ENCODE assay signal across 8 mouse cellular contexts in the genomic region with DNA sequence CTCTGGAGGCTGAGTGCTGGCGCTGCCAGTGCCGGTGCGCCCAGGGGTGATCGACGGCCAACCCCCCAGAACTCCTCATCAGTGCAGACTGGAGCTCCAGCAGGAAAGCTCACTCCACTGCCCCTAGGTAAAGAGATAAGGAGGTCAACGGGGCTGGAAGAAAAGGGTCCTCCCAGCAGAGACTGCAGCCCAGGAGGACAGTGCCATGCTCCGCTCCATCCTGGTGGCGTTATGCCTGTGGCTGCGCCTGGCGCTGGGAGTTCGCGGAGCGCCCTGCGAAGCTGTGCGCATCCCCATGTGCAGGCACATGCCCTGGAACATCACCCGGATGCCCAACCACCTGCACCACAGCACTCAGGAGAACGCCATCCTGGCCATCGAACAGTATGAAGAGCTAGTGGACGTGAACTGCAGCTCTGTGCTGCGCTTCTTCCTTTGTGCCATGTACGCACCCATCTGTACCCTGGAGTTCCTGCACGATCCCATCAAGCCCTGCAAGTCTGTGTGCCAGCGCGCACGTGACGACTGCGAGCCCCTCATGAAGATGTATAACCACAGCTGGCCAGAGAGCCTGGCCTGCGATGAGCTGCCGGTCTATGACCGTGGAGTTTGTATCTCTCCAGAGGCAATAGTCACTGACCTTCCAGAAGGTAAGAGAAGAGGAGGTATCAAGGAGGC. TPM values are rescaled to one million over a fixed set of nuclear protein-coding genes. Genes with fewer than 3 reads are reported as not detected.
DNase-seq lines count a peak whose midpoint lies in the region; ATAC-seq and TF ChIP-seq lines count a peak whose summit lies in the region.

No protein-coding gene starts in this region.

- peak overlapping the region; percentile 82 for H3K4me2 ChIP-seq in intestine, postnatal 0 days (replicated peaks; ENCODE audit: low read depth)
- H3K4me2 ChIP-seq in neural tube, embryonic 12.5 days (replicated peaks), result peak overlapping the region; percentile 87

- 0 out of 2 replicates have a peak overlapping the region, but pooled peaks have one; percentile 26 for H3K9ac ChIP-seq in intestine, postnatal 0 days (ENCODE audit: low read depth, low read length)
- H3K9ac ChIP-seq in neural tube, embryonic 12.5 days, result peak overlapping the region; percentile 55

- no peak for ATAC-seq in intestine, postnatal 0 days
- ATAC-seq in neural tube, embryonic 12.5 days (ENCODE audit: low FRiP score, low read depth), result peak; percentile 23

- no peaks in the 10 kb centered on the region for H3K36me3 ChIP-seq in intestine, postnatal 0 days (ENCODE audit: control insufficient read depth, insufficient read depth)
- H3K36me3 ChIP-seq in neural tube, embryonic 12.5 days, result no peaks in the 10 kb centered on the region

- H3K4me1 ChIP-seq in brown adipose tissue, adult 24 weeks (ENCODE audit: control insufficient read depth, insufficient read depth, insufficient read length, low read length), result peaks cover 2% of the 10 kb centered on the region; the same call in 1 of the 2 replicates
- H3K4me1 ChIP-seq in embryonic fibroblast, embryonic 13.5 days (ENCODE audit: control insufficient read depth, insufficient read depth, low read length), result peaks cover 5% of the 10 kb centered on the region; the same call in 1 of the 2 replicates
- H3K4me1 ChIP-seq in intestine, postnatal 0 days (replicated peaks; ENCODE audit: control insufficient read depth, insufficient read depth, low read length), result peaks cover 13% of the 10 kb centered on the region; the same call in 1 of the 2 replicates
- peaks cover 7% of the 10 kb centered on the region for H3K4me1 ChIP-seq in neural tube, embryonic 12.5 days

- no peak for TF ChIP-seq POLR2A in embryonic fibroblast, embryonic 13.5 days (IDR thresholded peaks at IDR 0.05; ENCODE audit: low read depth, low read length)

- TF ChIP-seq CTCF in embryonic fibroblast, embryonic 13.5 days (IDR thresholded peaks at IDR 0.05; ENCODE audit: borderline replicate concordance, insufficient read depth, low read length), result no peak
- no peak for TF ChIP-seq CTCF in intestine, postnatal 0 days (IDR thresholded peaks at IDR 0.05; ENCODE audit: low read depth)

- peak; percentile 13 to 40 for DNase-seq in layer of hippocampus, postnatal 25 days (ENCODE audit: extremely low spot score in 1 of 2, low spot score in 1 of 2)
- no peak for DNase-seq in layer of hippocampus, adult 9-11 months
- no peak for DNase-seq in thymus, postnatal 36 days
- DNase-seq in urinary bladder, postnatal 25 days (ENCODE audit: low spot score), result no peak

- peak overlapping the region; percentile 54 for H3K4me3 ChIP-seq in brown adipose tissue, adult 24 weeks (ENCODE audit: insufficient read depth, low read depth, low read length)
- peak overlapping the region; percentile 23 for H3K4me3 ChIP-seq in embryonic fibroblast, embryonic 13.5 days (ENCODE audit: insufficient read depth, low read length)
- peak overlapping the region; percentile 41 for H3K4me3 ChIP-seq in intestine, postnatal 0 days (ENCODE audit: low read depth, low read length)
- peak overlapping the region; percentile 44 for H3K4me3 ChIP-seq in neural tube, embryonic 12.5 days

- no peak overlapping the region for H3K27ac ChIP-seq in brown adipose tissue, adult 24 weeks (replicated peaks; ENCODE audit: low read depth, low read length)
- no peak overlapping the region for H3K27ac ChIP-seq in embryonic fibroblast, embryonic 13.5 days (ENCODE audit: insufficient read depth, low read length)
- no peak overlapping the region for H3K27ac ChIP-seq in intestine, postnatal 0 days (ENCODE audit: low read depth, low read length)
- no peak overlapping the region for H3K27ac ChIP-seq in neural tube, embryonic 12.5 days

- H3K27me3 ChIP-seq in intestine, postnatal 0 days (replicated peaks; ENCODE audit: control insufficient read depth, insufficient read depth, low read length), result peaks cover 17% of the 10 kb centered on the region
- H3K27me3 ChIP-seq in neural tube, embryonic 12.5 days (replicated peaks), result peaks cover 11% of the 10 kb centered on the region

- H3K9me3 ChIP-seq in intestine, postnatal 0 days (ENCODE audit: control insufficient read depth), result no peaks in the 10 kb centered on the region
- H3K9me3 ChIP-seq in neural tube, embryonic 12.5 days, result no peaks in the 10 kb centered on the region

- 24% methylated on average over 30 of the region's 30 CpGs for WGBS in intestine, postnatal 0 days
- 20% methylated on average over 30 of the region's 30 CpGs for WGBS in neural tube, embryonic 12.5 days

RNA-seq across cellular contexts. Expression of a gene that starts 0.5 kb away (rescaled TPM):
- 1 to 10 TPM; 1.4 to 1.7 TPM for total RNA-seq in layer of hippocampus, postnatal 25 days (2021)
- polyA plus RNA-seq in brown adipose tissue, adult 24 weeks (2012; ENCODE audit: insufficient read depth, insufficient read length, missing spikeins), result 0.63 and 2.9 TPM in 2 replicates
- polyA plus RNA-seq in embryonic fibroblast, embryonic 13.5 days (2011; ENCODE audit: insufficient read length, low read depth, missing spikeins), result 1.5 TPM in 2 replicates
- polyA plus RNA-seq in intestine, postnatal 0 days (2015; fragmentation: Nextera tagmentation; extraction: Ambion mirVana), result 0.30 and 0.71 TPM in 2 replicates
- 1.8 and 2.3 TPM in 2 replicates for polyA plus RNA-seq in neural tube, embryonic 12.5 days (2016; fragmentation: Nextera tagmentation; extraction: Ambion mirVana)

RNA-seq across cellular contexts. Expression of a gene that starts 3.6 kb away (rescaled TPM):
- total RNA-seq in layer of hippocampus, postnatal 25 days (2021), result 10 to 100 TPM; 87.6 to 95.9 TPM
- polyA plus RNA-seq in brown adipose tissue, adult 24 weeks (2012; ENCODE audit: insufficient read depth, insufficient read length, missing spikeins), result 5.4 and 8.3 TPM in 2 replicates
- 38.9 and 47.2 TPM in 2 replicates for polyA plus RNA-seq in embryonic fibroblast, embryonic 13.5 days (2011; ENCODE audit: insufficient read length, low read depth, missing spikeins)
- polyA plus RNA-seq in intestine, postnatal 0 days (2015; fragmentation: Nextera tagmentation; extraction: Ambion mirVana), result 10.8 TPM in 2 replicates
- polyA plus RNA-seq in neural tube, embryonic 12.5 days (2016; fragmentation: Nextera tagmentation; extraction: Ambion mirVana), result 14.6 and 15.9 TPM in 2 replicates

Comparison
In these comparisons a context has a peak if more than half of its experiments do, and no peak if none do; other contexts are left out.
1. DNase-seq: peak in layer of hippocampus, postnatal 25 days (2 of 2); none in layer of hippocampus, adult 9-11 months (single experiment), thymus, postnatal 36 days (0 of 2) and urinary bladder, postnatal 25 days (single experiment).
2. Peak in every context shown above with its lines, with median percentiles within 50 percentile points of each other: H3K4me3 ChIP-seq.